Mouse (Mus musculus) testis, postnatal 10 days (tissue): ENCODE measurements around the gene Cap1.
A peak's percentile ranks its signal among the peaks of the same experiment; 100 is the strongest.

ENCODE experiments used
- DNase-seq: peaks from one replicate; pipeline ENCODE4 v3.0.0; 2021; ENCODE audit warnings: low spot score

Gene Cap1

DNA sequence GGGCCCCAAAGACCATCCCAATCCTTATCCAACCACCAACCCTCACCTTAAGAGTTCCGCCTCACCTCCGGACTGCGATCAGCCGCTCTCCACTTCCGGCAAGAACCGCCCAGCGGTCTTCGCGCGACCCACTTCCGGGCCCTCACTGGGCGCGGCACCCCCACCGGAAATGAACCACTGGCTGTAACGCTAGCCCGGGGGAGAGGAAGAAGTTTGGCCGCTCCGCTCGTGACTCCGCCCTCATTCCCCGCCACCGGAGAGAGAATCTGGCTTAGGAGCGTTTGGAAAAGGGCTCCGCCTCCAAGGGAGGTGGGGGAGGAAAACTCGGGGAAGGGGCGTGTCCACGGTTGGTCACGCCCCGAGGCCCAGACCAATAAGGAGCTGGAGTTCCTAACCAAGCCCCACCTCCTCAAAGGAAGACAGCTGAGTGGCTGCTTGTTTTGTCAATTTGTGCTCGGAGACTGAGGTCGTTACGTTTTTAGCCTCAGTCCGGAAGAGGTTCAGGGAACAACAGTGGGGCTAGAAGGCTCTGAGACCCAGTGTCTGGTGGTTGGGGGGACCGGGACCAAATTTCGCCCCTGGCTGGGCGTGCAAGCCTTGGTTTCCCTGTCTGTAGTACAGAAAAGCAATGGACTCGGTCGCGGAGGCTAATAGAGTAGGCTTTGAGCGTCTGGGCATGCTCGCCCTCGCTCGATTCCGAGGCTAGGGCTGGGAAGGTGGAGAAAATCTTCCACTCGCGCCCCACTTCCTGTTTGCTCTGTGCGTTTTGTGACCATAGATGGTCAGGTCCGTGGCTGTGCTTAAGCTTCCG lies at the start of gene Cap1:
Gene Cap1, minus strand, starts transcription at position 289 of the 811 bp plus-strand sequence.
- peak; percentile 97 for DNase-seq

DNA sequence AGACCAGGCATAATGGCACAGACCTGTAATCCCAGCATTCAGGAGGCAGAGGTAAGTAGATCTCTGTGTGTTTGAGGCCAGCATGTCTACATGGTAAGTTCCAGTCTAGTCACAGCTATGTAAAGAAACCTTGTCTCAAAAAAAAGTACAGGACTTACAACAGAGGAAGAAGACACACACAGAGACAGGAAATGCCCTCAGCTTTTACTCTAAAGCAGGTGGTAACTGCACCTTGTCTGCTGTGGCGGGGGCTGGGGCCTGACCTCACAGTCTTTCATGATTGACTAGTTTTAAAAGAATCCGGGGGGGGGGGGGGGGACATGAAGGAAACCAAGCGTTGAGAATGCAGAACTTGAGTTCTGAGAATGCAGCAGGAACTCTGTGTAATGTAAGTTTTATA lies 48.0 kb upstream of the Cap1 start:
- DNase-seq: no peak

DNA sequence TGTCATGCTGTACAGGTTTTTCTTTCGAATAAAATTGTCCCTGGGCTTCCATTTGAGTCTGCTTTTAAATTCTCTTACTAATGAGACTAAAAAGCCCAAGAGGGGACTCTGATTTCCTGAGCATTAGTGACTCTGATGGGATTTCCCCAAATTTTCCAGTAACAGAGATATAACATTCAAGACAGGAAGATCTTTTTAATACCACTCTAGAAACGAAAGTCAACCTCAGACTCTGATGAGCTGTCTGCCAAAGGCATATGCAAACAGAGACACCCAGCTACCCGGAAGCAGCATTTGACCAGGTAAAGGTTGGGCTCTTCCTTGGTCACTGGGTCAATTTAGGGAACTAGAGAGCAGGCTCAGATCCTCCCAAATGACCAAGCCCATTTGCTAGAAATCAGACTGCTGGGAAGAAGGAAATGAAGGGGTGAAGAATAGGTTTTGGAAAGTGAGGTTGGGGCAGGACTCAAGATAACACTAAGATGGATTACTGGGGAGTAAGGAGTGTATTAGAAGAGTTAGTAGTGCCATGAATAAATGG lies 47.3 kb upstream of the Cap1 start:
- DNase-seq: no peak

DNA sequence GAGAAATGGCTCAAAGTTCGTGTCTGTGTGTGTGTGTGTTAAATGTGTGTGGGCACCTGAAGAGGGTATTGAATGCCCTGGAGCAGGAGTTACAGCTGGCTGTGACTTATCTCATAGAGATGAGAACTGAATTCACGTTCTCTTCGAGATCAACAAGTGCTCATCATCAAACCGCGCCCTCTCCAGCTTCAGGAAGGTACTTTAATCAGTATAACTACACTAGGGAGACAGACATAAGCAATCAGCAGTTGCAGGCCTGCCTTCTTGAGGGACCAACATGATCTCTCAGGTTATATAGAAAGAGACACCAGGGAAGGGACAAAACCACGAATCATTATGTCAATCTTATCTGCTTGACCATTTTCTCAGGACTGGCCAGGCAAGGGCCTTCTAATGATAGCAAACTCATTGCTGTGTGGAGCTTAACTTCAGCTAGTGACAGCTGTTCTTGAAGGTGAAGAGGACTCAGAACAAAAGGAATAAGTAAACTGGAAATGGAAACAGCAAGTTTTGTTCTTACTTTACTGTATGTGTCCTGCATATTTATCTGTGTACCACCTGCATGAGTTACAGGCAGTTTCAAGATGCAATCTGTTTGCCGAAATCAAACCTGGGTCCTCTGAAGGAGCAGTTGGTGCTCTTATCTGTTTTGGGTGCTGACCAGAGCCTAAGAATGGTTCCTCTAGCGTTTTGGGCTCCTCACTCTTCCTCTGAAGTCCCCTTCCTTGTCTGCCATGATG lies 46.6 kb upstream of the Cap1 start:
- no peak for DNase-seq

DNA sequence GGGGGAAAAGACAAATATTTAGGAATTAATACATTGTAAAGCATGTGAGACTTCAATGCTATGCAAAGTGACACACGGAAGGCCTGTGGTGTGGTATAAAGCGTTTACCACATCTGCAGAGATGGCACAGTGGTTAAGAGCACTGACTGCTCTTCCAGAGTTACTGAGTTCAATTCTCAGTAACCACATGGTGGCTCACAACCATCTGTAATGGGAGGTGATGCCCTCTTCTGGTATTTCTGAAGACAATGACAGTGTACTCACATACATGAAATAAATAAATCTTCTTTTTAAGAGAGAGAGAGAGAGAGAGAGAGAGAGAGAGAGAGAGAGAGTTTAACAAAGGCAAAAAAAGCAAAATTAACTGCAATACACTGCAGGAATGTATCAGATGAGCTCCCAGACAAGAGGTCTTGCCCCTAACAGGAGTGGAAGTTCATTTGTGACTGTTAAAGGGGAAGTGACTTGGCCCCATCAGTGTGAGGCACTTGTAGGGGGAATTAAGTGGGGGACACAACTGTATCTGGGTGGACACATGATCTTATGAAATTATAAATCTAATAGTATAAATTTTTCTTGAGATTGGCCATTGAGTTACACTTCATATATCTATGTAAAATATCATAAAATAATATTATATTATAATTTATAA lies 45.2 kb upstream of the Cap1 start:
- DNase-seq: no peak

DNA sequence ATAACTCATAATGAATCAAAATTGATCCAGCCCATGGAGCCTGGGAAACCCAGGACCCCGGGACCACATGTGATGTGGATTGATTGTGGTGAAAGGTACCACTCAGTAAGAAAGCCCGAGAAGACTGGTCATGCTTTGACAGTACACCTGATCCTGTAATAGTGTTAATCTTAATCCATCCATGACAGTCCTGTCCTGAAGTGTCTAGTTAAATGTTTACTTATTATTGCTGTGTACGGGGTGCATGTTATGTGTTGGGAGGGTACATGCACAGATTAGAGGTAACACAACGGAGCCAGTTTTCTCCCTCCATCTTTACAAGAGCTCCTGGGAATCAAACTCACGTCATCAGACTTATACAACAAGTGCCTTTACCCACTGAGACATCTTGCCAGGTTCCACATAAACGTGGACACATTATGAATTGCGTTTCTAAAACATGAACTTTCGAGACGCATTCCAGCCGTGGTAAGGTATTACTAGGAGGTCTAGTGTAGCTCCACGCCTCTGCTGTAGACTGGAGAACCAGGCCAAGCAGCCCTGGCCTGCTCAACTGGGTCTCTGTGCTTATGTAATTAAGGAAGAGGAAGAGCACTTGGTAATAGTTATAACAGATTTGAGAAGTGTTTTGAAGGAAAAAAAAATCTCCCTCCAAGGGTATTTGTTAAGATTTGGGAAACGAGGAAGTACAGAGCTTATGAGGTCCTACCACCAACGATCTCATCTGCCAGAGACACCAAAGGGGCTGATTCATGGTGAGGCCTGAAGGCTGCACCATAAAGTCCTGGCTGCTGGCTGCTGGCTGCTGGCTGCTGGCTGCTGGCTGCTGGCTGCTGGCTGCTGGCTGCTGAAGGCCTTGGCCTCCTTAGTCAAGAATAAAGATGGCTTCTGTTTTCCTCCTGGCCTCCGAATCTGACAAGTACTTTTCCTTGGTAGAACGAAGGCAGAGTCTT lies 37.8 kb upstream of the Cap1 start:
- no peak for DNase-seq

DNA sequence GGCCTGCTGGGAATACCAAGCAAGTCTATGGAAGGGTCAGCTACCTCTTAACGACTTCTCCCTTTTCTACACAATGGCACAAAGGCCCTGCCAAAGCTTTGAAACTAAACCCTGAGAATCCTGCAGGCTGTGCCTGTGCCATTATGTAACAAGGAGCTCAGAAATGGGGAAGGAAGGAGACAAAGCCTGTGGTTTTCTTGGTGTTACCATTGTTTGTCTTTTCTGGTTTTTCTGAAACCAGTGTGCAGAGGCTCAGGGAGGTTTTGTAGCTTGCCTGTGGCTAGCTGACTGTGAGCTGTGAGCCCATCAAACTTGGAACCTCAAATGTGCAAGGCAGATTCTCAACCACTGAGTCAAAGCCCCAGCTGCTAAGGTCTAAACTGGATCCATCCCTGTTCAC lies 37.0 kb upstream of the Cap1 start:
- no peak for DNase-seq

DNA sequence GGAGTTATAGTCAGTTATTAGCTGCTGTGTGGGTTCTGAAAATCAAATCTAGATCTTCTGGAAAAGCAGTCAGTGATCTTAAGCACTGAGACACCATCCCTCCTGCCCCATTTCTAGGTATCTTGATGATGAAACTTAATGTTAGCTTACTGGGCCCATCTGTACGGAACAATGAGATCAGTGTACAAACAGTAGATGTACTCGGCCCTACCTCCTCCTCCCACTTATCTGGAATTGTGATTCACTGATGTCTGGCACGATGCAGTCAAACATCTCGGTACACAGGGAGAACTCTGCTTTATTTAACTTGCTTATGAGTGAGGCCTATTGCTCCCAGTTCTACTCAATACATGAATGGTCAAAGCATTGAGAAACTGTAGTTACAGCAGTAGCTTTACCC lies 30.1 kb upstream of the Cap1 start:
- DNase-seq: no peak

DNA sequence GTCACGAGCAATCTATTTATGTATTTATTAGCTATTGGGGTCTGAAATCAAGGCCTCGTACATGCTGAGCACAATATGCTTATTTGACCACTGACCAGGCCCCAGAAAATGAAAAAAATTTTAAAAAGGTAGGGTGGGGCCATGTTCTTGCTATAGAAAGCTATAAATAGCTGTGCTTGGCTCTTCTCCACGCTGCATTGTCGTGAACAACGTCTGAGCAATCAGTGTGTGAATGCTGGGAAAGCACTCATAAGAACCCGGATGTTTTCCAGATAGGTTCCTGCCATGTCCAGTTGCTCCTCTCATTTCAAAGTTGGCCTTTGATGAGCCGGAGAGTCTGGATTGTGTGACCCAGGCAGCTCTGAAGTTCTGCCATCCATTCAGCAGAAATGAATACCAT lies 28.3 kb upstream of the Cap1 start:
- DNase-seq: no peak

DNA sequence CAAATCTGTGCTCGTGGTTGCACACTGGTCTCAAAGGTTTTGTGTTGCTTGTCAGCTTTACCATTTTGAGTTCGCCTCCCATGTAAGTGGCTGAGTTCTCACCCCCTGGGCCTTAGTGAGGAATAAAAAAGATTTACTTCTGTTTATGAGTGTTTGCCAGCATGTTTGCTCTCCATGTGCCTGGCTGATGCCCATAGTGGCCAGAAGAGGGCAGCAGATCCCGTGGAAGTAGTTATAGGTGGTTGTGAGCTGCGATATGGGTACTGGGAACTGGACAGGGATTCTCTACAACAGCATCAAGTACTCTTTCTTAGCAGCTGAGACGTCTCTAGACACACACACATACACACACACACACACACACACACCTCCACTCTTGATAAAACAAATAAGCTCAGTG lies 26.8 kb upstream of the Cap1 start:
- no peak for DNase-seq

DNA sequence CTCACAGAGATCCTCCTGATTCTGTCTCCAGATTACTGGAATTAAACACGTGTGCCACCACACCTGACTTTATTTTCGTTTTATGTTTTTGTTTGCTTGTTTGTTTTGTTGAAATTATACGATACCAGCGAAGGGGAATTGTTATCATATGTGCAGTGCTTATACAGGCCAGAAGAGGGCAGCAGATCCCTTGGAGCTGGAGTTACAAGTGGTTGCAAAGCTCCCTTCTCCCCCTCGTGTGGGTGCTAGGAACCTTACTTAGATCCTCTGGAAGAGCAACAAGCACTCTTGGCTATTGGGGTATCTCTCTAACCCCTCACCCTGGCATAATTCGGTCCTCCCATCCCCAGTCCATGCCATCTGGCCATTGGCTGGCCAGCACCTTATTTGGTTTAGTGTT lies 24.7 kb upstream of the Cap1 start:
- no peak for DNase-seq

DNA sequence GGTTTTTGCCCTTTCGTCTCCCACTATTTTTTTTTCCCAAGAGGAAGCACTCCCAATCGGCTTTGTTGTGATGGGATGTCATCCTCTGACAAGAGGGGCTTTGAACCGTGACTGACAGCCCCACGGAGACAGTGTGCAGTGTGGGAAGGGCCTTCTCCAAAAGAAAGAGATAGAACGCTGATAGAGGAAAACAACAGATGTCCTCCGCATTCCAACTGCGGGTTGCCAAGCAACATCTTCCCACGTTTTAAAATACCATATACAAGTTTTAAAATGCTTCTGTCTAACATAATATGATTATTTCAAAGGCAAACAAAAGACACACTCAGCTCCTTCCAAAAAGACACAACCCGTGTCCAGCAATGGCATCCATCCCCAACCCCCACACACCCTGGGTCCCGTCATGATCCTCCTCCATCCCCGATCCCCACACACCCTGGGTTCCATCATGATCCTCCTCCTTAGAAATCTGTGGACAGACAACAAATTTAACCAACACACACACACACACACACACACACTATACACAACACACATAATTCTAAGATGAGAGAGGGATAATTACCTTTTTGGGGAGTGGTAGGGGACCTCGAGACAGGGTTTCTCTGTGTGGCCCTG lies 23.8 kb upstream of the Cap1 start:
- no peak for DNase-seq

DNA sequence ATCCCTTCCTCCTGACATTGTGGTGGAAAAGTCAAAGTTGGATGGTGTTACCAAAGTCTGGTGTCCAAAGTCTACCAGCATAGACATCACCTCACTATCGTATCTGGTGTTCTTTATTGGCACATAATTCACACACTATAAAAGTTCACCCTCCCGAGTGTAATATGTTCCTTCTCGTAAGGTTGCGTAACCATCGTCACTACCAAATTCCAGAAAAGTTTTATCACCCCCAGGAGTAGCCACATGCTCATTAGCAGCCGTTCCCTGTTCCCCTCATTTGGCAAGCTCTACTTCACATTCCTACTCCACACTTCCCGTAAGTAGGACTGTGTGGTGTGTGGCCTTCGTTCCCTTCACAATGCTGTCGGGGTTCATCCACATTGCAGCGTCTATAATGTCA lies 19.5 kb upstream of the Cap1 start:
- DNase-seq: no peak

DNA sequence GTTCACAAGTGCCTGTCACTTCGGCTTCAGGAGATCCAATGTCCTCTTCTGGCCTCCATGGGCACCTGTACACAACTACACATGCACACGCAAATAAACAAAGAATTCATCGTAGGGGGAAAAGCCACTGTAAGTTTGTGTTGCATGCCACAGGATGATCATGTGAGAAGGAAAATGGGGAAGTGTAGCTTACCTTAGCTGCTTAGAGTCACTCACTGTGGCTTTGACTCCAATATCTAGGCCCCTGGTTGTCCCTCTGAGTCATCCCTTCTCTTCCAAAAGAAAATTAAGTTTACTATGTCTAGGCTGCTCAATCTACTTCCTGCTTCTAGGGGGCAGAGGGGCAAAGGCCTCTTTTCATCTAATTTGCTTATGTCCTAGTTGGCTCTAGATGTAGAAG lies 17.9 kb upstream of the Cap1 start:
- DNase-seq: no peak

DNA sequence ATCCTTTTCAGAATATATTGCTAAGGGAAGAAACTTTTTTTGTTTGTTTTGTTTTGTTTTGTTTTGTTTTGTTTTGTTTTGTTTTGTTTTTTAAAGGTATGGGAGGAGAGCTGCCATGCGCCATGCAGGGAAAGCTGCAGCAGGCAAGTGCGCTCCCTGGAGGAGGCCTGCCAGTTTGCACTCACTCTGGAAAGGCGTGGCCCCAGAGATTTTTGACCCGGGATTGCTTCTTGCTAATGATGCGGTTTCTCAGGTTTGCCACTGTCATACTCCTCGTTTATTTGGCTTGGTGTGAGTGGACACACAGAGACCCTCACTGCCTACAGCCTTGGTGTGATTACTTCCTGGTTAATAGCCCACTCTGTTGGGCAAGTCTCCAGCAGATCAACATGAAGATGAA lies 16.3 kb upstream of the Cap1 start:
- peak; percentile 67 for DNase-seq

DNA sequence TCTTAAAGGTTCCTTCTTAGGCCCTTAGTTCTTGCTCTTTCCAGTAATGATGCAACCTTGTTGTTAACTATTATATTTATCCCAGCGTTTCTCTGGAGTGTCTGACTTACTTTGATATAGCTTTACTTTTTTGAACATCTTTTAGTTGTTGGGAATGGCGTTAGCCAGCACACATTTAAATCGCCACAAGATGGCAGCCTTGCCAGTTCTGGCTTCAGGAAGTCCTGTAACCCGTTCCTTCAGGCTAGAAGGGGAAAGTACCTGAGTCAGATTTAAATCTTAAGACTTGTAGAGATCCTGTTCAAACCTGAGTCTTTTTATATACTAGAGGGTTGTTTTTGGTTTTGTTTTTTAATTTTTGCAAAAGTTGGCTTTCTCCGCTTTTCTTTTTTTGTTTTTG lies 12.5 kb upstream of the Cap1 start:
- peak; percentile 81 for DNase-seq

DNA sequence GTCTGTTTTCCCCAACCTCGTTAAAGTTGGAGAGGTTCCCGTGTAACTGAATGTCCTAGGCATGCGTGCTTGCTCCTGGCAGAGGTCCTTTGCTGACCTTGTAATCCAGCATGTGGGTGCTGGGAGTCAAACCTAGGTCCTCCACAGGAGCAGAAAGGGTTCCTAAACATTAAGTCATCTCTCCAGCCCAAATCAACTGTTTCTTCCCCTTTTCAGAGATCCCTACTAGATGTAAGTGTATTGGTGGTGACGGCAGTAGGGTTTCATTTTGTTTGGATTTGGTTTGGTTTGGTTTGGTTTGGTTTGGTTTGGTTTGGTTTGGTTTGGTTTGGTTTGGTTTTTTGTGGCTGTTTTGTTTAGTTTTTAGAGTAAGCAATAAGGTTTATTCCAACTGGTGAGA lies 11.9 kb upstream of the Cap1 start:
- DNase-seq: no peak

DNA sequence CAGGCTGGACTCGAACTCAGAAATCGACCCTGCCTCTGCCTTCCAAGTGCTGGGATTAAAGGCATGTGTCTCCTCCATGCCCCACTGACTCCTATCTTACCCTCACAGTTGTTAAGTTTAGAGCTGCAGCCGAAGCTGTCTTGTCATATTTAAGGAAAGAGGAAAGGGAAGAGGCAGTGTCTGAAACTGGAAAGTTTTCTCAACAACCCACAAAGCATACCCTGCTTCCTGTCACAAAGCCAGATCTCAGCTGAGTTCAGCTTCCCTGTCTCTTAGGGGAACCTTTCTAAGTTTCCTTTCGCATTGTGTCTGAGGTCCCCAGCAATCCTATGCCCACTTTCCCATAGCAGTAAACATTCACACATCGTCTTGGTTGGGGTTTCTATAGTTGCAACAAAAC lies 6.3 kb upstream of the Cap1 start:
- DNase-seq: no peak

DNA sequence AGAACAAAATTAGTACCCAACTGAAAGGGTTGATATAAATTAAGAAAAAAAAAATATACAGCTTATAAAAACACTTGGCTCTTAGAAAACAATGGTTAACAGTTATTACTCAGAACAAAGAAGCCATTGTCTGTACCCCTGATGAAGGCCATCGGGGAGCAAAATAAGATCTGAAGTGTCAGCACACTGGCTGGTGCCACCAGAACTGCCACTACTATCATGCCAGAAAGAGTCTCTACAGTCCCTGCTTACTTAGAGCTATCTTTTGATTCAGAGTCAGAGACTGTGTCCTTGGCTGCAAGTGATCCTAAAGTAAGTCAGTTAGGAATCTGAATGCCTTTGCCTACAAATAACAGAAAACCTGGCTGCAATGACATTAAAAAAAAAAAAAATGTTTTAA lies 5.7 kb upstream of the Cap1 start:
- DNase-seq: no peak

DNA sequence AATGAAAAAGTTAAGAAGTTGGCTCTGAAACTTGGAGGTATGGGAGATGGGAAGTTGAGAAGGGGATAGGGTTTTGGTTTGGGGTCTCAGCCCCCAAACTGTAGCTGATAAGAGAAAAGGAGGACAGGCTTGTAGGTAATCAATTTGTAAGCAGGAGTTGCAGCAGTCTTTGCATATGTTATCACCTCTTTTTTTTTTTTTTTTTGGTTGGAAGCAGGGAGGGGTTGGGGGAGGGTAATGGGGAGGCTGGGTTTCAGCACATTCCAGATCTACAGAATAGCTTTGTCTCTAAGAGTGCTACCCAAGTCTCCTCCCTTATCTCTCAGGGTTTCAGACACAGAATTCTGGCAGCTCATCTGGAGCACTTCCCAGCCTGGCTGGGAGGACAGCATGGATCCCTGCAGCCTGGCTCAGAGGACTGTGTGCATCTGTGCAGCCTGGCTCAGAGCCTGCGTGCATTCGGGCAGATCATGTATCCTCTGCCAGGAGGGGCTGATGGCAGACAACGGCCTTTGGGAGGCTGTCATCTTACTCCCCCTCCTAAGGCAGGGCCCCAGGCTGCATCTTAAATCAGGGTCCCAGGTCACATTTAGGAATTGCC lies 5.1 kb upstream of the Cap1 start:
- DNase-seq: peak; percentile 84

DNA sequence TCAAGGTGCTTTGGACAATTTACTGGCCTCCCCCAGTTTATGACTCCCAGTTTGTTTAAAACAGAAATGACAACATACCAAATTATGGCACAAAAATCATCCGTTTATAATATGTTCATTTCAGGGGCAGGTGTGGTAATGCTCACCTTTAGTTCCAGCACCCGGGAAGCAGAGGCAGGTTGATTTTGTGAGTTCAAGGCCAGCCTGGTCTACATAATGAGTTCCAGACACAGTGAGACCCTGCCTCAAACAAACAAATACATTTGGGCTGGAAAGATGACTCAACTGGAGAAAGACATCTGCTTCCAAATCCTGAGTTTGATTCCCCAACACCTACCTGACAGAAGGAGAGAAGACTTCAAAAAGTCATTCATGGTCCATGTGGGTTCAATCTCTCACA lies 1.5 kb upstream of the Cap1 start:
- no peak for DNase-seq
